Mouse (Mus musculus) liver, adult 2 months (tissue): ENCODE results near the gene Gucy2d.

ENCODE experiments used
- CTCF ChIP-seq: fragments of 200-500 bp; IDR thresholded peaks from 2 replicates; pipeline ENCODE4 v1.5.1; 2011; ENCODE audit warnings: low read depth, low read length, control low read depth
- POLR2A ChIP-seq: fragments of 200-500 bp; IDR thresholded peaks from 2 replicates; pipeline ENCODE4 v1.6.1; 2011; ENCODE audit warnings: low read length, control low read depth; ENCODE audit not compliant: insufficient read depth; ENCODE audit errors: extremely low read depth

- TF ChIP-seq CTCF (no peak), POLR2A (no peak)
Observed at GRCm38 (mm10) chr7:98469089-98469488, 28.9 kb downstream of the Gucy2d start.
